Mouse (Mus musculus) liver, embryonic 14.5 days (tissue): ENCODE results near the gene Brf1.

ENCODE experiments used
- CTCF ChIP-seq: IDR thresholded peaks from 2 replicates; pipeline ENCODE4 v1.5.1; 2016; ENCODE audit warnings: antibody characterized with exemption, low read depth, control low read depth
- EP300 ChIP-seq: IDR thresholded peaks from 2 replicates; pipeline ENCODE4 v1.6.1; 2016; ENCODE audit warnings: antibody characterized with exemption, low read depth

GRCm38 (mm10) chr12:112982031-112982430, 18.5 kb downstream of the Brf1 start:
- TF ChIP-seq CTCF = no peak
- TF ChIP-seq EP300 = no peak
